Mouse (Mus musculus): ENCODE data around the gene Tex38. TPM values are rescaled to one million over a fixed set of nuclear protein-coding genes. Genes with fewer than 3 reads are reported as not detected.

Tex38 gene
- not detected in 2 replicates for polyA plus RNA-seq (2011; ENCODE audit: insufficient read depth, insufficient read length, low replicate concordance, missing spikeins)

- TF ChIP-seq POLR2A (IDR thresholded peaks at IDR 0.05; ENCODE audit: borderline replicate concordance, control insufficient read depth, low read depth, low read length) (no peak), CTCF (IDR thresholded peaks at IDR 0.05; ENCODE audit: control insufficient read depth, insufficient read depth, low read length) (no peak)
- no peak within 1 kb of the TSS for H3K27ac ChIP-seq (ENCODE audit: control insufficient read depth, insufficient read depth, low read depth, low read length, poor library complexity)
- no peak within 1 kb of the TSS for H3K4me3 ChIP-seq (replicated peaks; ENCODE audit: control insufficient read depth, low read depth, low read length)
- WGBS, result 83% methylated on average over 3 of the region's 3 CpGs
- no peaks in the 10 kb centered on the region; the same call in 1 of the 2 replicates for H3K4me1 ChIP-seq (ENCODE audit: control insufficient read depth, insufficient read depth, low read length)
Observed at GRCm38 (mm10) chr4:115780918-115781317, at the start of gene Tex38. TSS of gene Tex38 (minus strand) at chr4:115781018.

GRCm38 (mm10) chr4:115830491-115830890, 49.7 kb upstream of the Tex38 start:
- Histone ChIP-seq H3K4me3 (replicated peaks; ENCODE audit: control insufficient read depth, low read depth, low read length) (no peak overlapping the region), H3K4me1 (ENCODE audit: control insufficient read depth, insufficient read depth, low read length) (peaks cover 9% of the 10 kb centered on the region), H3K27ac (ENCODE audit: control insufficient read depth, insufficient read depth, low read depth, low read length, poor library complexity) (no peak overlapping the region)
- WGBS, result 26% methylated on average over 5 of the region's 5 CpGs
- TF ChIP-seq POLR2A (IDR thresholded peaks at IDR 0.05; ENCODE audit: borderline replicate concordance, control insufficient read depth, low read depth, low read length) (no peak), CTCF (IDR thresholded peaks at IDR 0.05; ENCODE audit: control insufficient read depth, insufficient read depth, low read length) (no peak)

GRCm38 (mm10) chr4:115828572-115828902, 47.7 kb upstream of the Tex38 start:
- H3K27ac ChIP-seq (ENCODE audit: control insufficient read depth, insufficient read depth, low read depth, low read length, poor library complexity), result peak overlapping the region; percentile 94
- TF ChIP-seq CTCF (IDR thresholded peaks at IDR 0.05; ENCODE audit: control insufficient read depth, insufficient read depth, low read length), result no peak
- TF ChIP-seq POLR2A (IDR thresholded peaks at IDR 0.05; ENCODE audit: borderline replicate concordance, control insufficient read depth, low read depth, low read length), result no peak
- H3K4me1 ChIP-seq (ENCODE audit: control insufficient read depth, insufficient read depth, low read length), result peaks cover 9% of the 10 kb centered on the region
- 11% methylated on average over 8 of the region's 8 CpGs for WGBS
- H3K4me3 ChIP-seq (replicated peaks; ENCODE audit: control insufficient read depth, low read depth, low read length), result peak overlapping the region; percentile 96

DNA sequence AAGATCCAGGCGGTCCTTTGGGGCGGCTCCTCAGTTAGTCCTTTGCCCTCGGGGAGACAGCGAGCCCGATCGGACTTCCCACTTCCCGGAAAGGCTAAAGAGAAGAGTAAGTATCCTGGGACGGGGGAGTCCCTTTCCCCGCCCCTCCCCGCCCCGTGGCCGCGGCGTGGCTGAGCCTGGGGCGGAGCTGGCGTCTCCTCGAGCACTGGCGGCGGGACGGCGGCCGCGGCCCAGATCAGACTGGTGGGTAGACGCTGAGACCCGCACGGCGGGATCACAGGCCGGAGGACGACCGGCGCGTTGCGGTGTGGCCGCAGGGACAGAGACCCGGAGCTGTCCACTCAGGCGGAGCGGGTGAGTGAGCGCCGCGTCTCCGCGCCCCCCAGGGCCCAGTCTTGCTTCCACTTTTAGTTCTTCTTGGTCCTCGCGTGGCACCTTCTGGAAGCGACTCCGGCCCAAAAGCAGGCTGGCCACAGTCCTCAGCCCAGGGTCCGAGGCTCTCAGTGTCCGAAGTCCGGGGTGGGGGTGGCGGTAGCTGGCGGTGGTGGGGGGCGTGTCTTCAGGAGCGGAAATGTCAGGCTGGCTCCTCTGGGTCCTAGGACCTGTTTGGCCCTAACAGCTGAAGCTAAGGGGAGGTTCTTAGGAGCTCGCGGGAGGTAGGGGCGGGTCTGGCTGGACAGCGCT, 47.2 kb upstream of the Tex38 start, which contains the start of gene Mob3c:
Mob3c (plus strand) TSS at position 205 of the 684 bp plus-strand sequence.
- H3K4me1 ChIP-seq (ENCODE audit: control insufficient read depth, insufficient read depth, low read length), result peaks cover 9% of the 10 kb centered on the region
- peak within 1 kb of the TSS; percentile 96 for H3K4me3 ChIP-seq (replicated peaks; ENCODE audit: control insufficient read depth, low read depth, low read length)
- H3K27ac ChIP-seq (ENCODE audit: control insufficient read depth, insufficient read depth, low read depth, low read length, poor library complexity), result peak within 1 kb of the TSS; percentile 94
- TF ChIP-seq CTCF (IDR thresholded peaks at IDR 0.05; ENCODE audit: control insufficient read depth, insufficient read depth, low read length), result no peak
- TF ChIP-seq POLR2A (IDR thresholded peaks at IDR 0.05; ENCODE audit: borderline replicate concordance, control insufficient read depth, low read depth, low read length), result peak; percentile 53; the same call in 1 of the 2 replicates
- under 1% methylated on average over 56 of the region's 57 CpGs for WGBS

- peak overlapping the region; percentile 94 for H3K27ac ChIP-seq (ENCODE audit: control insufficient read depth, insufficient read depth, low read depth, low read length, poor library complexity)
- WGBS, result 1% methylated on average over 4 of the region's 4 CpGs
- peak overlapping the region; percentile 96 for H3K4me3 ChIP-seq (replicated peaks; ENCODE audit: control insufficient read depth, low read depth, low read length)
- peaks cover 9% of the 10 kb centered on the region for H3K4me1 ChIP-seq (ENCODE audit: control insufficient read depth, insufficient read depth, low read length)
- TF ChIP-seq POLR2A (IDR thresholded peaks at IDR 0.05; ENCODE audit: borderline replicate concordance, control insufficient read depth, low read depth, low read length), result no peak
- no peak for TF ChIP-seq CTCF (IDR thresholded peaks at IDR 0.05; ENCODE audit: control insufficient read depth, insufficient read depth, low read length)
Observed at GRCm38 (mm10) chr4:115827535-115827887, 46.7 kb upstream of the Tex38 start.

GRCm38 (mm10) chr4:115827066-115827465, 46.2 kb upstream of the Tex38 start:
- 54% methylated on average over 3 of the region's 3 CpGs for whole genome bisulfite sequencing
- TF ChIP-seq POLR2A (IDR thresholded peaks at IDR 0.05; ENCODE audit: borderline replicate concordance, control insufficient read depth, low read depth, low read length), result no peak
- no peak for TF ChIP-seq CTCF (IDR thresholded peaks at IDR 0.05; ENCODE audit: control insufficient read depth, insufficient read depth, low read length)
- H3K4me1 ChIP-seq (ENCODE audit: control insufficient read depth, insufficient read depth, low read length), result peaks cover 9% of the 10 kb centered on the region

DNA sequence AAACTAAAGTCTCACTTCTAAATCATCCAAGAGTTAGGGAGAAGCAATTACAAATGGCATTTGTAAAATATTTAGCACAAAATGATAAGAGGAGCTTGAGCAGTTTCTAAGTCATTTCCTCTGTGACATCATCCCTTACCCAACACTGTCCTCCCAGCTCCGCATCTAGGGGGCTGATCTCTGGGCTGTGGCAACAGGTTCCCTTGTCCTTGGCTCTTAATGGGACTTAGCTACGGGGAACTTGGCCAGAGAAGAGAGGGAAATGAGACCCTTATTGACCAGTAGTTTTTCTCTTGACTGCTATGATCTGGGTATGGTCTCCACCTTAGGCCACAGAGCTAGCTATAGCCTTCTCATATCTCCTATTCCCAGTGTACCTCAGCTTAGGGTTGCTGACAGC, 44.5 kb upstream of the Tex38 start:
- TF ChIP-seq CTCF (IDR thresholded peaks at IDR 0.05; ENCODE audit: control insufficient read depth, insufficient read depth, low read length), result no peak
- Histone ChIP-seq H3K4me3 (replicated peaks; ENCODE audit: control insufficient read depth, low read depth, low read length) (no peak overlapping the region), H3K27ac (ENCODE audit: control insufficient read depth, insufficient read depth, low read depth, low read length, poor library complexity) (no peak overlapping the region), H3K4me1 (ENCODE audit: control insufficient read depth, insufficient read depth, low read length) (peaks cover 5% of the 10 kb centered on the region)
- 8% methylated on average over 2 of the region's 2 CpGs for WGBS

More at GRCm38 (mm10) chr4:115827066-115827465, 46.2 kb upstream of the Tex38 start:
- Histone ChIP-seq H3K4me3 (replicated peaks; ENCODE audit: control insufficient read depth, low read depth, low read length) (no peak overlapping the region), H3K27ac (ENCODE audit: control insufficient read depth, insufficient read depth, low read depth, low read length, poor library complexity) (no peak overlapping the region)

DNA sequence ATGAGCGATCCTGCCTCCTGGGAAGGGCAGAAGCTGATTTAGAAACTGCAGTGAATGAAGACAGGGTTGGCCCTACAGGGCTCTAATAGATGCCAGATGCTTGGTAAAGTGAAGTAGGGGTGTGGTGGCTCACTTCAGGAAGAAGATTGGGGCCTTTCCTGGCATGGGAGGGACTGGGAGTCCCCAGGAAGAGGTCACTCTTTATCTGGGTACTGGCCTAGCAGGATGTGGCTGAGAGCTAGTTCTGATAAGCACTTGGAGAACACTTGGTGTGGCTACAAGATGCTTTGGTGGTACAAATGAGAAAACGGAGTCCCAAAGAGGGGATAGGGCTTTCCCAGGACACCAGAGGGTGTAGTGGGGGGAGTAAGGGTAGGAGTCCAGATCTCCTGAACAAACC, 43.4 kb upstream of the Tex38 start:
- TF ChIP-seq POLR2A (IDR thresholded peaks at IDR 0.05; ENCODE audit: borderline replicate concordance, control insufficient read depth, low read depth, low read length) (no peak), CTCF (IDR thresholded peaks at IDR 0.05; ENCODE audit: control insufficient read depth, insufficient read depth, low read length) (no peak)
- no peak overlapping the region for H3K4me3 ChIP-seq (replicated peaks; ENCODE audit: control insufficient read depth, low read depth, low read length)
- H3K27ac ChIP-seq (ENCODE audit: control insufficient read depth, insufficient read depth, low read depth, low read length, poor library complexity), result no peak overlapping the region
- peaks cover 2% of the 10 kb centered on the region; the same call in 1 of the 2 replicates for H3K4me1 ChIP-seq (ENCODE audit: control insufficient read depth, insufficient read depth, low read length)
- WGBS, result 63% methylated on average over 2 of the region's 2 CpGs
